13 mouse cellular contexts compared by ENCODE assay signal in genomic region chr1:134074606-134075005, GRCm38 (mm10). TPM values are rescaled to one million over a fixed set of nuclear protein-coding genes. Genes with fewer than 3 reads are reported as not detected.
DNase-seq lines count a peak whose midpoint lies in the region; ATAC-seq and TF ChIP-seq lines count a peak whose summit lies in the region.
"Had no signal": no experiment of that assay in that cellular context is flagged by ENCODE, and none has a peak within 500 bp of the region (broad histone marks: within the 10 kb centered on the region; RNA-seq: fewer than 3 reads in every experiment).

No protein-coding gene starts in this region.

- peaks cover 79% of the 10 kb centered on the region for H3K36me3 ChIP-seq in erythroblast, embryonic 14.5 days (ENCODE audit: control insufficient read depth)
- peaks cover 39% of the 10 kb centered on the region for H3K36me3 ChIP-seq in liver, embryonic 13.5 days

- peak overlapping the region; percentile 100 for H3K27ac ChIP-seq in liver, embryonic 13.5 days
- H3K27ac ChIP-seq: kidney, embryonic 15.5 days had no signal

- peaks cover 82% of the 10 kb centered on the region for H3K4me1 ChIP-seq in erythroblast, embryonic 14.5 days (ENCODE audit: control insufficient read depth)
- H3K4me1 ChIP-seq in lung, adult 2 months (ENCODE audit: control insufficient read depth, insufficient read depth, low read length) = peaks cover 34% of the 10 kb centered on the region
- H3K4me1 ChIP-seq in liver, embryonic 13.5 days (replicated peaks) = peaks cover 90% of the 10 kb centered on the region

- no peak for ATAC-seq in erythroblast, adult 5-6 weeks (replicated peaks; ENCODE audit: low FRiP score, poor library complexity, severe bottlenecking)
- no peak for ATAC-seq in liver, embryonic 13.5 days (ENCODE audit: low read depth)

- TF ChIP-seq CTCF in lung, adult 2 months (IDR thresholded peaks at IDR 0.05; ENCODE audit: insufficient read depth, low read length) = no peak

- peak overlapping the region; percentile 98 for H3K9ac ChIP-seq in liver, embryonic 13.5 days
- H3K9ac ChIP-seq: kidney, embryonic 15.5 days had no signal

- peak overlapping the region; percentile 90 for H3K4me2 ChIP-seq in liver, embryonic 13.5 days
- H3K4me2 ChIP-seq: kidney, embryonic 15.5 days had no signal

- no peaks in the 10 kb centered on the region for H3K9me3 ChIP-seq in erythroblast, embryonic 14.5 days (ENCODE audit: control insufficient read depth, low read length)
- H3K9me3 ChIP-seq in liver, embryonic 13.5 days (replicated peaks) = no peaks in the 10 kb centered on the region
- H3K9me3 ChIP-seq: kidney, embryonic 15.5 days had no signal

- peak overlapping the region; percentile 67 for H3K4me3 ChIP-seq in erythroblast, embryonic 14.5 days (replicated peaks)
- no peak overlapping the region for H3K4me3 ChIP-seq in lung, adult 2 months (replicated peaks; ENCODE audit: extremely low read depth, low read depth, low read length)
- H3K4me3 ChIP-seq in liver, embryonic 13.5 days (replicated peaks) = peak overlapping the region; percentile 87
- H3K4me3 ChIP-seq: kidney, embryonic 15.5 days had no signal

- no peak for DNase-seq in lung, adult 2 months
- no peak for DNase-seq in lung, adult 18-20 months
- DNase-seq in CD4-positive helper T cell, adult 2 months (ENCODE audit: low read depth, low spot score) = peak; percentile 50
- DNase-seq in liver, embryonic 13.5 days = no peak
- DNase-seq in urinary bladder, adult 18-20 months (ENCODE audit: low spot score in 2 of 2) = no peak
- DNase-seq in natural killer cell, adult 2 months (ENCODE audit: low spot score in 2 of 2) = no peak
- DNase-seq: adrenal gland, adult 2 months; cerebellum, adult 11 months; heart, postnatal 10 days had no signal

- H3K27me3 ChIP-seq in erythroblast, embryonic 14.5 days (ENCODE audit: control insufficient read depth) = peaks cover 3% of the 10 kb centered on the region
- H3K27me3 ChIP-seq in liver, embryonic 13.5 days = no peaks in the 10 kb centered on the region
- H3K27me3 ChIP-seq: kidney, embryonic 15.5 days had no signal

- WGBS in lung, adult 2 months = 59% methylated on average over 10 of the region's 10 CpGs
- WGBS in liver, embryonic 13.5 days (ENCODE audit: insufficient replicate concordance) = 90% methylated on average over 10 of the region's 10 CpGs

- peak; percentile 95 for TF ChIP-seq POLR2A in lung, adult 2 months (IDR thresholded peaks at IDR 0.05; ENCODE audit: borderline replicate concordance, extremely low read depth, low read depth, low read length)

RNA-seq across cellular contexts. Expression of gene Btg2, which starts 4.3 kb away (rescaled TPM):
- 13.2 and 14.8 TPM in 2 replicates for polyA plus RNA-seq in erythroblast, embryonic 14.5 days (2012)
- total RNA-seq in erythroblast, adult 5-6 weeks (2015; ENCODE audit: low replicate concordance) = 173 and 183 TPM in 2 replicates
- 354 and 411 TPM in 2 replicates for total RNA-seq in erythroblast, adult 5-6 weeks (2017; ENCODE audit: low replicate concordance)
- polyA plus RNA-seq in lung, adult 2 months (2012; rRNA removed) = 75.9 and 109 TPM in 2 replicates
- 79.6 and 89.1 TPM in 2 replicates for polyA plus RNA-seq in liver, embryonic 13.5 days (2015; fragmentation: Nextera tagmentation; extraction: Ambion mirVana)

RNA-seq across cellular contexts. Expression of gene Chit1, which starts 36.4 kb away (rescaled TPM):
- not detected in 2 replicates for polyA plus RNA-seq in erythroblast, embryonic 14.5 days (2012)
- total RNA-seq in erythroblast, adult 5-6 weeks (2015; ENCODE audit: low replicate concordance) = 1.3 and 2.9 TPM in 2 replicates
- 0.28 TPM in 1 of 2 replicates, not detected in the other for total RNA-seq in erythroblast, adult 5-6 weeks (2017; ENCODE audit: low replicate concordance)
- 14.1 TPM in 1 of 2 replicates, not detected in the other for polyA plus RNA-seq in lung, adult 2 months (2012; rRNA removed)
- polyA plus RNA-seq in liver, embryonic 13.5 days (2015; fragmentation: Nextera tagmentation; extraction: Ambion mirVana) = 0.08 and 0.12 TPM in 2 replicates
- total RNA-seq: adrenal gland, adult 2 months; heart, postnatal 10 days; liver, adult 2 months had no signal
- polyA plus RNA-seq: liver, adult 2 months had no signal

RNA-seq across cellular contexts. Expression of gene Fmod, which starts 37.6 kb away (rescaled TPM):
- not detected in 2 replicates for polyA plus RNA-seq in erythroblast, embryonic 14.5 days (2012)
- not detected in 2 replicates for total RNA-seq in erythroblast, adult 5-6 weeks (2015; ENCODE audit: low replicate concordance)
- total RNA-seq in erythroblast, adult 5-6 weeks (2017; ENCODE audit: low replicate concordance) = not detected in 2 replicates
- 7.9 and 14.2 TPM in 2 replicates for polyA plus RNA-seq in lung, adult 2 months (2012; rRNA removed)
- 2.2 and 2.5 TPM in 2 replicates for polyA plus RNA-seq in liver, embryonic 13.5 days (2015; fragmentation: Nextera tagmentation; extraction: Ambion mirVana)
